Mouse (Mus musculus): ENCODE measurements around the gene Gm5294. TPM values are rescaled to one million over a fixed set of nuclear protein-coding genes. Genes with fewer than 3 reads are reported as not detected.

The Gm5294 gene
- polyA plus RNA-seq, 1 experiment from 2014 or later, result not detected

- H3K9me3 ChIP-seq (ENCODE audit: control insufficient read depth, low read length), result no peaks in the 10 kb centered on the region
- no peak overlapping the region for H3K4me3 ChIP-seq (ENCODE audit: control insufficient read depth in 1 of 2, insufficient read depth in 1 of 2, low read depth in 1 of 2, low read length in 2 of 2)
- no peak overlapping the region for H3K27ac ChIP-seq (replicated peaks in 1 of 2; ENCODE audit: control insufficient read depth in 1 of 2, insufficient read depth in 1 of 2, low read depth in 2 of 2, low read length in 2 of 2)
- H3K36me3 ChIP-seq (ENCODE audit: control insufficient read depth, insufficient read depth, low read length), result no peaks in the 10 kb centered on the region
- 85% methylated on average over 3 of the region's 3 CpGs for WGBS
- no peaks in the 10 kb centered on the region; the same call in 1 of the 2 replicates for H3K27me3 ChIP-seq (ENCODE audit: control insufficient read depth, insufficient read depth, low read length)
- ATAC-seq (ENCODE audit: insufficient number of reproducible peaks, insufficient read depth, low FRiP score, low read depth), result no peak
- no peak overlapping the region for H3K9ac ChIP-seq (ENCODE audit: low read length)
- H3K4me2 ChIP-seq (ENCODE audit: low read length), result no peak overlapping the region
- H3K4me1 ChIP-seq (ENCODE audit: control insufficient read depth in 2 of 2, insufficient read depth in 2 of 2, low read length in 2 of 2), result peaks cover 14 to 26% of the 10 kb centered on the region in 2 experiments
These were observed 33.8 kb upstream of the Gm5294 start for GRCm38 (mm10) chr5:138785986-138786515.

- Histone ChIP-seq H3K9ac (ENCODE audit: low read length) (no peak overlapping the region), H3K4me2 (ENCODE audit: low read length) (no peak overlapping the region), H3K27ac (replicated peaks in 1 of 2; ENCODE audit: control insufficient read depth in 1 of 2, insufficient read depth in 1 of 2, low read depth in 2 of 2, low read length in 2 of 2) (no peak overlapping the region), H3K27me3 (ENCODE audit: control insufficient read depth, insufficient read depth, low read length) (no peaks in the 10 kb centered on the region; the same call in 1 of the 2 replicates), H3K4me1 (ENCODE audit: control insufficient read depth in 2 of 2, insufficient read depth in 2 of 2, low read length in 2 of 2) (peaks cover 16 to 28% of the 10 kb centered on the region in 2 experiments), H3K36me3 (ENCODE audit: control insufficient read depth, insufficient read depth, low read length) (no peaks in the 10 kb centered on the region), H3K9me3 (ENCODE audit: control insufficient read depth, low read length) (no peaks in the 10 kb centered on the region), H3K4me3 (ENCODE audit: control insufficient read depth in 1 of 2, insufficient read depth in 1 of 2, low read depth in 1 of 2, low read length in 2 of 2) (no peak overlapping the region)
- ATAC-seq (ENCODE audit: insufficient number of reproducible peaks, insufficient read depth, low FRiP score, low read depth), result no peak
- 81% methylated on average over 7 of the region's 7 CpGs for WGBS
These were observed 32.2 kb upstream of the Gm5294 start for GRCm38 (mm10) chr5:138787648-138788047.

GRCm38 (mm10) chr5:138788481-138789211 is 31.2 kb upstream of the Gm5294 start:
- WGBS, result 61% methylated on average over 11 of the region's 11 CpGs
- peaks cover 10 to 21% of the 10 kb centered on the region in 2 experiments; a peak in 3 of 4 replicates for H3K4me1 ChIP-seq (ENCODE audit: control insufficient read depth in 2 of 2, insufficient read depth in 2 of 2, low read length in 2 of 2)
- H3K27ac ChIP-seq (replicated peaks in 1 of 2; ENCODE audit: control insufficient read depth in 1 of 2, insufficient read depth in 1 of 2, low read depth in 2 of 2, low read length in 2 of 2), result no peak overlapping the region
- no peak for ATAC-seq (ENCODE audit: insufficient number of reproducible peaks, insufficient read depth, low FRiP score, low read depth)
- no peaks in the 10 kb centered on the region for H3K9me3 ChIP-seq (ENCODE audit: control insufficient read depth, low read length)
- no peak overlapping the region for H3K4me3 ChIP-seq (ENCODE audit: control insufficient read depth in 1 of 2, insufficient read depth in 1 of 2, low read depth in 1 of 2, low read length in 2 of 2)
- H3K27me3 ChIP-seq (ENCODE audit: control insufficient read depth, insufficient read depth, low read length), result no peaks in the 10 kb centered on the region; the same call in 1 of the 2 replicates
- no peaks in the 10 kb centered on the region for H3K36me3 ChIP-seq (ENCODE audit: control insufficient read depth, insufficient read depth, low read length)
- no peak overlapping the region for H3K9ac ChIP-seq (ENCODE audit: low read length)
- H3K4me2 ChIP-seq (ENCODE audit: low read length), result no peak overlapping the region

- 82% methylated on average over 11 of the region's 11 CpGs for WGBS
- peaks cover 10 to 21% of the 10 kb centered on the region in 2 experiments; a peak in 3 of 4 replicates for H3K4me1 ChIP-seq (ENCODE audit: control insufficient read depth in 2 of 2, insufficient read depth in 2 of 2, low read length in 2 of 2)
- no peak overlapping the region for H3K4me3 ChIP-seq (ENCODE audit: control insufficient read depth in 1 of 2, insufficient read depth in 1 of 2, low read depth in 1 of 2, low read length in 2 of 2)
- H3K9ac ChIP-seq (ENCODE audit: low read length), result no peak overlapping the region
- H3K27me3 ChIP-seq (ENCODE audit: control insufficient read depth, insufficient read depth, low read length), result no peaks in the 10 kb centered on the region; the same call in 1 of the 2 replicates
- H3K36me3 ChIP-seq (ENCODE audit: control insufficient read depth, insufficient read depth, low read length), result peaks cover 7% of the 10 kb centered on the region; the same call in 1 of the 2 replicates
- no peak overlapping the region for H3K27ac ChIP-seq (replicated peaks in 1 of 2; ENCODE audit: control insufficient read depth in 1 of 2, insufficient read depth in 1 of 2, low read depth in 2 of 2, low read length in 2 of 2)
- no peak overlapping the region for H3K4me2 ChIP-seq (ENCODE audit: low read length)
- ATAC-seq (ENCODE audit: insufficient number of reproducible peaks, insufficient read depth, low FRiP score, low read depth), result no peak
- no peaks in the 10 kb centered on the region for H3K9me3 ChIP-seq (ENCODE audit: control insufficient read depth, low read length)
These were observed 28.9 kb upstream of the Gm5294 start for GRCm38 (mm10) chr5:138790954-138791480.

GRCm38 (mm10) chr5:138801588-138802116 is 18.2 kb upstream of the Gm5294 start:
- whole genome bisulfite sequencing, result 60% methylated on average over 7 of the region's 7 CpGs
- Histone ChIP-seq H3K4me2 (ENCODE audit: low read length) (no peak overlapping the region), H3K4me3 (ENCODE audit: control insufficient read depth in 1 of 2, insufficient read depth in 1 of 2, low read depth in 1 of 2, low read length in 2 of 2) (no peak overlapping the region), H3K9ac (ENCODE audit: low read length) (no peak overlapping the region), H3K4me1 (ENCODE audit: control insufficient read depth in 2 of 2, insufficient read depth in 2 of 2, low read length in 2 of 2) (peaks cover 0 to 2% of the 10 kb centered on the region in 2 experiments; a peak in 1 of 4 replicates), H3K27me3 (ENCODE audit: control insufficient read depth, insufficient read depth, low read length) (no peaks in the 10 kb centered on the region), H3K9me3 (ENCODE audit: control insufficient read depth, low read length) (no peaks in the 10 kb centered on the region), H3K36me3 (ENCODE audit: control insufficient read depth, insufficient read depth, low read length) (no peaks in the 10 kb centered on the region), H3K27ac (replicated peaks in 1 of 2; ENCODE audit: control insufficient read depth in 1 of 2, insufficient read depth in 1 of 2, low read depth in 2 of 2, low read length in 2 of 2) (no peak overlapping the region)
- no peak for ATAC-seq (ENCODE audit: insufficient number of reproducible peaks, insufficient read depth, low FRiP score, low read depth)

- H3K4me3 ChIP-seq (ENCODE audit: control insufficient read depth in 1 of 2, insufficient read depth in 1 of 2, low read depth in 1 of 2, low read length in 2 of 2), result no peak overlapping the region
- no peak overlapping the region for H3K27ac ChIP-seq (replicated peaks in 1 of 2; ENCODE audit: control insufficient read depth in 1 of 2, insufficient read depth in 1 of 2, low read depth in 2 of 2, low read length in 2 of 2)
- H3K4me2 ChIP-seq (ENCODE audit: low read length), result no peak overlapping the region
- peaks cover 7% of the 10 kb centered on the region; the same call in 1 of the 2 replicates for H3K36me3 ChIP-seq (ENCODE audit: control insufficient read depth, insufficient read depth, low read length)
- WGBS, result 92% methylated on average over 5 of the region's 5 CpGs
- no peak overlapping the region for H3K9ac ChIP-seq (ENCODE audit: low read length)
- ATAC-seq (ENCODE audit: insufficient number of reproducible peaks, insufficient read depth, low FRiP score, low read depth), result no peak
- H3K27me3 ChIP-seq (ENCODE audit: control insufficient read depth, insufficient read depth, low read length), result no peaks in the 10 kb centered on the region
- peaks cover 0 to 2% of the 10 kb centered on the region in 2 experiments; a peak in 1 of 4 replicates for H3K4me1 ChIP-seq (ENCODE audit: control insufficient read depth in 2 of 2, insufficient read depth in 2 of 2, low read length in 2 of 2)
- no peaks in the 10 kb centered on the region for H3K9me3 ChIP-seq (ENCODE audit: control insufficient read depth, low read length)
These were observed 15.6 kb upstream of the Gm5294 start for GRCm38 (mm10) chr5:138804286-138804685.

GRCm38 (mm10) chr5:138809767-138810166 is 10.1 kb upstream of the Gm5294 start:
- no peak overlapping the region for H3K4me2 ChIP-seq (ENCODE audit: low read length)
- peaks cover 7% of the 10 kb centered on the region; the same call in 1 of the 2 replicates for H3K36me3 ChIP-seq (ENCODE audit: control insufficient read depth, insufficient read depth, low read length)
- no peak overlapping the region for H3K4me3 ChIP-seq (ENCODE audit: control insufficient read depth in 1 of 2, insufficient read depth in 1 of 2, low read depth in 1 of 2, low read length in 2 of 2)
- H3K9ac ChIP-seq (ENCODE audit: low read length), result no peak overlapping the region
- peaks cover 8 to 11% of the 10 kb centered on the region in 2 experiments; a peak in 3 of 4 replicates for H3K4me1 ChIP-seq (ENCODE audit: control insufficient read depth in 2 of 2, insufficient read depth in 2 of 2, low read length in 2 of 2)
- H3K27me3 ChIP-seq (ENCODE audit: control insufficient read depth, insufficient read depth, low read length), result no peaks in the 10 kb centered on the region; the same call in 1 of the 2 replicates
- no peak for ATAC-seq (ENCODE audit: insufficient number of reproducible peaks, insufficient read depth, low FRiP score, low read depth)
- 60% methylated on average over 6 of the region's 6 CpGs for WGBS
- H3K9me3 ChIP-seq (ENCODE audit: control insufficient read depth, low read length), result no peaks in the 10 kb centered on the region
- H3K27ac ChIP-seq (replicated peaks in 1 of 2; ENCODE audit: control insufficient read depth in 1 of 2, insufficient read depth in 1 of 2, low read depth in 2 of 2, low read length in 2 of 2), result no peak overlapping the region; a peak in 1 of 4 replicates
